Mouse (Mus musculus): ENCODE results near the gene Mark1.

Mark1 gene

GRCm38 (mm10) chr1:184999071-184999750 lies at the start of gene Mark1:
Gene Mark1, minus strand, starts transcription at chr1:184999570.
- peak in 1 of 2 experiments; percentile 8 for DNase-seq

- DNase-seq: no peak
Measured at GRCm38 (mm10) chr1:185047516-185048247, 48.3 kb upstream of the Mark1 start.

- DNase-seq: no peak
Measured at GRCm38 (mm10) chr1:185046513-185046912, 47.1 kb upstream of the Mark1 start.

- no peak for DNase-seq
Measured at GRCm38 (mm10) chr1:185038183-185038686, 38.9 kb upstream of the Mark1 start.

- DNase-seq: no peak
Measured at GRCm38 (mm10) chr1:185030565-185030964, 31.2 kb upstream of the Mark1 start.

- DNase-seq: no peak
Measured at GRCm38 (mm10) chr1:185020429-185021168, 21.2 kb upstream of the Mark1 start.

GRCm38 (mm10) chr1:185012566-185012965 lies 13.2 kb upstream of the Mark1 start:
- no peak for DNase-seq

GRCm38 (mm10) chr1:185007066-185007465 lies 7.7 kb upstream of the Mark1 start:
- DNase-seq: no peak

GRCm38 (mm10) chr1:184999780-185000599 lies 620 bp upstream of the Mark1 start:
- no peak for DNase-seq

GRCm38 (mm10) chr1:184998631-184999030 lies 739 bp downstream of the Mark1 start:
- no peak for DNase-seq

- no peak for DNase-seq
Measured at GRCm38 (mm10) chr1:184998161-184998560, 1.2 kb downstream of the Mark1 start.

- DNase-seq: no peak
Measured at GRCm38 (mm10) chr1:184997466-184997865, 1.9 kb downstream of the Mark1 start.

- no peak for DNase-seq
Measured at GRCm38 (mm10) chr1:184995335-184995734, 4.0 kb downstream of the Mark1 start.

GRCm38 (mm10) chr1:184991191-184991590 lies 8.2 kb downstream of the Mark1 start:
- DNase-seq: no peak

- no peak for DNase-seq
Measured at GRCm38 (mm10) chr1:184986748-184987147, 12.6 kb downstream of the Mark1 start.

GRCm38 (mm10) chr1:184984723-184985122 lies 14.6 kb downstream of the Mark1 start:
- DNase-seq: no peak

- DNase-seq: no peak
Measured at GRCm38 (mm10) chr1:184983751-184984150, 15.6 kb downstream of the Mark1 start.

GRCm38 (mm10) chr1:184972214-184972776 lies 27.1 kb downstream of the Mark1 start:
- DNase-seq: no peak

GRCm38 (mm10) chr1:184969374-184969773 lies 30.0 kb downstream of the Mark1 start:
- DNase-seq: no peak

- DNase-seq: peak; percentile 2 to 16
Measured at GRCm38 (mm10) chr1:184965682-184966360, 33.5 kb downstream of the Mark1 start.

GRCm38 (mm10) chr1:184963121-184963693 lies 36.2 kb downstream of the Mark1 start:
- no peak for DNase-seq
